Mouse (Mus musculus) CH12.LX (cell line): ENCODE results near the gene Dnajc2. TPM values are rescaled to one million over a fixed set of nuclear protein-coding genes. Genes with fewer than 3 reads are reported as not detected.

Experiments
- DNase-seq: peaks from one replicate; pipeline ENCODE4 v3.0.0-alpha.2; 2013; ENCODE audit errors: extremely low read depth
- H3K27ac ChIP-seq: 2 replicates; pipeline ENCODE4 v1.5.1; 2012; ENCODE audit warnings: low read depth, mild to moderate bottlenecking, control low read depth, moderate library complexity; ENCODE audit not compliant: insufficient read depth
- H3K27me3 ChIP-seq: replicated peaks from 2 replicates; pipeline ENCODE3; 2012; ENCODE audit warnings: inconsistent platforms
- H3K36me3 ChIP-seq, 2 experiments: replicated peaks in 1 of 2; 2 replicates each; pipeline versions ENCODE3 to v1.6.1; 2012; ENCODE audit warnings: inconsistent platforms in 1 of 2, low read length in 1 of 2, mild to moderate bottlenecking in 1 of 2, mixed read lengths in 1 of 2, moderate library complexity in 1 of 2; ENCODE audit not compliant: control insufficient read depth in 1 of 2, insufficient read depth in 1 of 2
- H3K4me1 ChIP-seq, 2 experiments: 2 replicates each; pipeline ENCODE4 v1.6.1; 2012; ENCODE audit warnings: inconsistent platforms in 1 of 2, moderate library complexity in 1 of 2; ENCODE audit not compliant: insufficient read depth in 2 of 2, control insufficient read depth in 1 of 2
- H3K4me2 ChIP-seq: 2 replicates; pipeline ENCODE4 v1.6.1; 2012; ENCODE audit warnings: low read depth, mild to moderate bottlenecking, control low read depth; ENCODE audit not compliant: poor library complexity, insufficient read depth, severe bottlenecking
- H3K4me3 ChIP-seq, 3 experiments: fragments of 150-350 bp in 1 of 3; sonication (generic) in 1 of 3; replicated peaks in 1 of 3; 2 replicates each; pipeline versions ENCODE3 to v1.5.1; 2011 to 2012; ENCODE audit warnings: low read depth in 2 of 3, low read length in 2 of 3, mild to moderate bottlenecking in 2 of 3, moderate library complexity in 2 of 3, control low read depth in 1 of 3, improper control_type of control experiment in 1 of 3, inconsistent platforms in 1 of 3, mixed read lengths in 1 of 3; ENCODE audit not compliant: poor library complexity in 1 of 3
- H3K79me2 ChIP-seq: replicated peaks from 2 replicates; pipeline ENCODE4 v1.6.1; 2012; ENCODE audit warnings: mild to moderate bottlenecking, moderate library complexity; ENCODE audit not compliant: control insufficient read depth, poor library complexity, insufficient read depth, severe bottlenecking; ENCODE audit errors: extremely low read depth
- H3K9ac ChIP-seq: 2 replicates; pipeline ENCODE4 v1.6.1; 2012; ENCODE audit warnings: low read depth, mild to moderate bottlenecking, control low read depth, moderate library complexity; ENCODE audit not compliant: insufficient read depth
- H3K9me3 ChIP-seq: replicated peaks from 2 replicates; pipeline ENCODE3; 2012; ENCODE audit warnings: low read length, inconsistent platforms, mixed read lengths
- BHLHE40 ChIP-seq: IDR thresholded peaks from 2 replicates; pipeline ENCODE4 v1.6.1; 2011; ENCODE audit warnings: mild to moderate bottlenecking, low read depth, low read length, improper control_type of control experiment
- CHD1 ChIP-seq: IDR thresholded peaks from 2 replicates; pipeline ENCODE4 v1.6.1; 2012; ENCODE audit warnings: low read depth, low read length, improper control_type of control experiment, inconsistent platforms
- CHD2 ChIP-seq: IDR thresholded peaks from 2 replicates; pipeline ENCODE4 v1.6.1; 2011; ENCODE audit warnings: low read length, improper control_type of control experiment
- ETS1 ChIP-seq: conservative IDR thresholded peaks from 2 replicates; pipeline ENCODE4 v1.6.1; 2012; ENCODE audit warnings: low read depth, mild to moderate bottlenecking, inconsistent platforms, low read length, improper control_type of control experiment, moderate library complexity
- JUN ChIP-seq: IDR thresholded peaks from 2 replicates; pipeline ENCODE4 v1.6.1; 2011; ENCODE audit warnings: low read depth, mild to moderate bottlenecking, low read length, improper control_type of control experiment, moderate library complexity; ENCODE audit not compliant: insufficient read depth
- KAT2A ChIP-seq: IDR thresholded peaks from 2 replicates; pipeline ENCODE4 v1.6.1; 2012; ENCODE audit warnings: low read length, improper control_type of control experiment, inconsistent platforms; ENCODE audit not compliant: insufficient replicate concordance
- MAX ChIP-seq: IDR thresholded peaks from 2 replicates; pipeline ENCODE4 v1.6.1; 2011; ENCODE audit warnings: low read length, improper control_type of control experiment
- MAZ ChIP-seq: IDR thresholded peaks from 2 replicates; pipeline ENCODE4 v1.6.1; 2012; ENCODE audit warnings: low read depth, mild to moderate bottlenecking, inconsistent platforms, low read length, improper control_type of control experiment, moderate library complexity
- MEF2A ChIP-seq: IDR thresholded peaks from 2 replicates; pipeline ENCODE4 v1.6.1; 2014; ENCODE audit warnings: low read depth, mild to moderate bottlenecking, inconsistent platforms, low read length, improper control_type of control experiment, borderline replicate concordance
- NELFE ChIP-seq: IDR thresholded peaks from 2 replicates; pipeline ENCODE4 v1.6.1; 2011; ENCODE audit warnings: low read depth, low read length, improper control_type of control experiment
- PAX5 ChIP-seq: IDR thresholded peaks from 2 replicates; pipeline ENCODE4 v1.6.1; 2012; ENCODE audit warnings: low read length, inconsistent platforms, mixed read lengths
- POLR2A ChIP-seq: IDR thresholded peaks from 2 replicates; pipeline ENCODE4 v1.6.1; 2011; ENCODE audit warnings: low read depth, mild to moderate bottlenecking, improper control_type of control experiment, low read length
- RAD21 ChIP-seq: IDR thresholded peaks from 2 replicates; pipeline ENCODE4 v1.6.1; 2011; ENCODE audit warnings: low read depth, mild to moderate bottlenecking, low read length, improper control_type of control experiment, moderate library complexity
- RCOR1 ChIP-seq: conservative IDR thresholded peaks from 2 replicates; pipeline ENCODE4 v1.6.1; 2012; ENCODE audit warnings: low read depth, mild to moderate bottlenecking, inconsistent platforms, low read length, improper control_type of control experiment
- SIN3A ChIP-seq: IDR thresholded peaks from 2 replicates; pipeline ENCODE4 v1.6.1; 2012; ENCODE audit warnings: low read length, improper control_type of control experiment, inconsistent platforms
- SMC3 ChIP-seq: IDR thresholded peaks from 2 replicates; pipeline ENCODE4 v1.6.1; 2011; ENCODE audit warnings: low read depth, low read length, improper control_type of control experiment
- TBP ChIP-seq: conservative IDR thresholded peaks from 2 replicates; pipeline ENCODE4 v1.6.1; 2011; ENCODE audit warnings: low read depth, low read length, improper control_type of control experiment
- TCF12 ChIP-seq: IDR thresholded peaks from 2 replicates; pipeline ENCODE4 v1.6.1; 2014; ENCODE audit warnings: low read depth, mild to moderate bottlenecking, inconsistent platforms, low read length, improper control_type of control experiment
- USF2 ChIP-seq: conservative IDR thresholded peaks from 2 replicates; pipeline ENCODE4 v1.6.1; 2011; ENCODE audit warnings: low read depth, low read length, improper control_type of control experiment
- ZC3H11A ChIP-seq: IDR thresholded peaks from 2 replicates; pipeline ENCODE4 v1.6.1; 2012; ENCODE audit warnings: low read depth, mild to moderate bottlenecking, inconsistent platforms, low read length, improper control_type of control experiment
- ZKSCAN1 ChIP-seq: IDR thresholded peaks from 2 replicates; pipeline ENCODE4 v1.6.1; 2012; ENCODE audit warnings: low read depth, inconsistent platforms, low read length, improper control_type of control experiment, borderline replicate concordance
- ZMIZ1 ChIP-seq: IDR thresholded peaks from 2 replicates; pipeline ENCODE4 v1.6.1; 2012; ENCODE audit warnings: low read depth, mild to moderate bottlenecking, inconsistent platforms, low read length, improper control_type of control experiment
- dilution Hi-C: fragments of 300-500 bp; cut with MboI; formaldehyde crosslinking; loops from 2 replicates; pipeline ENCODE4 v1.14.3; 2020; ENCODE audit warnings: low sequenced_read_pairs; ENCODE audit not compliant: extremely low pct_unique_long_range_greater_than_20kb, extremely low pct_ligation_motif_present
- in situ Hi-C: fragments of 300-500 bp; cut with MboI; formaldehyde crosslinking; loops from 3 replicates; pipeline ENCODE4 v1.14.3; 2019; ENCODE audit warnings: low sequenced_read_pairs, low pct_ligation_motif_present, low pct_unique_long_range_greater_than_20kb, mixed read lengths
- polyA plus RNA-seq: library from polyadenylated mRNA; unstranded; fragments of >175 nt; gene quantifications from 2 replicates; pipeline ENCODE4 v1.2.1, GENCODE M21; 2012; ENCODE audit warnings: low read depth; ENCODE audit not compliant: insufficient read length
- total RNA-seq, 2 experiments: library from RNA; depleted of rRNA; stranded (reverse); fragments of 300-350 nt in 1 of 2; fragments of >200 nt in 1 of 2; gene quantifications; 2 replicates each; pipeline ENCODE4 v1.2.3; 2012 to 2014

Gene Dnajc2
- total and polyA plus RNA-seq, 3 experiments = 79.2 to 242 (median 138) TPM

DNA sequence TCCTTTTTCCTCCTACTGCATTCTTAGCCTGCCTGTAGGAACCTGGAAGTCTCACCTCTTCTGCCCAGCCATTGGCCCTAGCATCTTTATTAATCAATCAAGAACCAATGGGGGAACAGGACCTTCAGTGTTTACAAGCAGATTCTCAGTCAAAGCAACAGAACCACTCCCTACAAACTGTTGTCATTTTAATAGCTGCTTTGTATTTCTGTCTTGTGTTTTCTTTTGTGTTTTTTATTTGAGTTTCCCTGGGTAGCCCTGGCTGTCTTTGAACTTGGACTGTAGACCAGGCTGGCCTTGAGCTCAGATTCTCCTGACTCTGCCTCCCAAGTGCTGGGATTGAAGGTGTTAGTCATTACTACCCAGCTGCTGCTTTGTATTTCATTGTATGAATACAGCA lies 7.1 kb upstream of the Dnajc2 start:
- no peak for DNase-seq
- no peaks in the 10 kb centered on the region for H3K9me3 ChIP-seq
- H3K4me1 ChIP-seq = peaks cover 3 to 32% of the 10 kb centered on the region in 2 experiments; a peak in 2 of 4 replicates
- H3K27me3 ChIP-seq = no peaks in the 10 kb centered on the region
- H3K36me3 ChIP-seq = peaks cover 26 to 65% of the 10 kb centered on the region in 2 experiments
- no peak overlapping the region for H3K9ac ChIP-seq
- H3K27ac ChIP-seq = no peak overlapping the region
- no peak overlapping the region for H3K4me2 ChIP-seq
- dilution Hi-C loops (no loop called here), in situ Hi-C loops (no loop called here)
- TF ChIP-seq PAX5 = no peak
- TF ChIP-seq RAD21 = no peak
- TF ChIP-seq MAX = no peak
- TF ChIP-seq ZKSCAN1 = no peak
- no peak for TF ChIP-seq ETS1
- H3K79me2 ChIP-seq = peaks cover 64% of the 10 kb centered on the region
- no peak overlapping the region for H3K4me3 ChIP-seq

DNA sequence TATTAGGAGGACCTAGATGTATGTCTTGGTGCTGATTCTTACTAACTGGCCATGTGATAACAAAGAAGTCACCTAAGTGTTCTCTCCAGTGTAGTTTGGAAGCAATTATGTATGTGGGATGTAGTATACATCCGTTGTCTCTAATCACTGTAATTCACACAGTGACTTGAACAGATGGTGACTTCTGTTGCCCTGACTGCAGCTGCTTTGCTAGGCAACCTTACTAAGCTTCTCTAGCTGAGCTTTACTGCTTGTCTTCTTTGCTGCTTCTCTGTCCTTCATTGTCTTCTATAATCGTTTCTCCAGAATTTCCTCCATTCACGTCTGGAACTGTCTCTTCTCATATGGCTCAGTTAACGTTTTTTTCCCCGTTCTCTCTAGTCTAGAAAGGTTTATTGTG lies 4.0 kb upstream of the Dnajc2 start:
- Histone ChIP-seq H3K9ac (no peak overlapping the region), H3K4me1 (peaks cover 3 to 32% of the 10 kb centered on the region in 2 experiments; a peak in 2 of 4 replicates), H3K4me2 (peak overlapping the region; percentile 82), H3K36me3 (peaks cover 11 to 42% of the 10 kb centered on the region in 2 experiments), H3K9me3 (no peaks in the 10 kb centered on the region), H3K79me2 (peaks cover 75% of the 10 kb centered on the region), H3K4me3 (no peak overlapping the region), H3K27me3 (no peaks in the 10 kb centered on the region), H3K27ac (no peak overlapping the region)
- no peak for DNase-seq
- dilution Hi-C loops (no loop called here), in situ Hi-C loops (no loop called here)
- TF ChIP-seq CHD2 (no peak), CHD1 (no peak), ETS1 (no peak), RAD21 (no peak), BHLHE40 (no peak), ZMIZ1 (no peak), NELFE (no peak), USF2 (no peak), MAZ (no peak), RCOR1 (no peak), KAT2A (no peak), POLR2A (no peak), TBP (no peak), ZC3H11A (no peak), JUN (no peak), MEF2A (no peak), TCF12 (no peak), SIN3A (no peak), SMC3 (no peak), PAX5 (no peak)
